Mouse (Mus musculus) erythroblast, adult 5-6 weeks (primary cell): ENCODE results near the gene Gm4565. TPM values are rescaled to one million over a fixed set of nuclear protein-coding genes. Genes with fewer than 3 reads are reported as not detected.
"Not testable (repeated sequence)": the region's sequence is repeated elsewhere in the genome, so short reads cannot be mapped to it uniquely, and the experiment has no call there.

Experiments
- ATAC-seq: replicated peaks from 2 replicates; pipeline ENCODE4 v1.8.0; 2016; ENCODE audit warnings: moderate number of reproducible peaks, mild to moderate bottlenecking, moderate TSS enrichment, inconsistent platforms; ENCODE audit not compliant: poor library complexity, low FRiP score, severe bottlenecking
- total RNA-seq, 2 experiments: library from RNA; stranded (forward) in 1 of 2; stranded (reverse) in 1 of 2; fragments of 150-400 nt in 1 of 2; fragments of 200-764, 138-1000 nt in 1 of 2; gene quantifications; 2 replicates each; pipeline versions ENCODE4 v1.2.3 to v1.2.4; 2015 to 2017; ENCODE audit warnings: low replicate concordance in 2 of 2

Gm4565 gene
- total RNA-seq (2015; ENCODE audit: low replicate concordance) (not detected in 2 replicates), total RNA-seq (2017; ENCODE audit: low replicate concordance) (not detected in 2 replicates)

GRCm38 (mm10) chr7:22588027-22588426, at the start of gene Gm4565:
Gm4565 (minus strand) TSS chr7:22588127.
- not testable (repeated sequence) for ATAC-seq

GRCm38 (mm10) chr7:22565243-22565642, 22.7 kb downstream of the Gm4565 start, which contains the start of gene Gm4201:
Gm4201 (minus strand) TSS chr7:22565343.
- not testable (repeated sequence) for ATAC-seq

- ATAC-seq: not testable (repeated sequence)
Observed at GRCm38 (mm10) chr7:22534787-22535186, 53.1 kb downstream of the Gm4565 start, which contains the start of gene Gm8677. Gm8677 (minus strand) TSS chr7:22534887.

Other genes with a start within 250 kb of the Gm4565 start
- gene Gm8660, start 217.1 kb downstream of the Gm4565 start, total RNA-seq (2015; ENCODE audit: low replicate concordance): not detected in 2 replicates
- not detected in 2 replicates for gene Gm8660, start 217.1 kb downstream of the Gm4565 start, total RNA-seq (2017; ENCODE audit: low replicate concordance)
- gene Vmn1r148, start 174.5 kb downstream of the Gm4565 start, total RNA-seq (2015; ENCODE audit: low replicate concordance): not detected in 2 replicates
- not detected in 2 replicates for gene Vmn1r148, start 174.5 kb downstream of the Gm4565 start, total RNA-seq (2017; ENCODE audit: low replicate concordance)
- not detected in 2 replicates for gene Vmn1r149, start 149.9 kb downstream of the Gm4565 start, total RNA-seq (2015; ENCODE audit: low replicate concordance)
- gene Vmn1r149, start 149.9 kb downstream of the Gm4565 start, total RNA-seq (2017; ENCODE audit: low replicate concordance): not detected in 2 replicates
- gene Gm10665, start 124.1 kb downstream of the Gm4565 start, total RNA-seq (2015; ENCODE audit: low replicate concordance): not detected in 2 replicates
- not detected in 2 replicates for gene Gm10665, start 124.1 kb downstream of the Gm4565 start, total RNA-seq (2017; ENCODE audit: low replicate concordance)
- not detected in 2 replicates for gene Vmn1r151, start 88.4 kb downstream of the Gm4565 start, total RNA-seq (2015; ENCODE audit: low replicate concordance)
- not detected in 2 replicates for gene Vmn1r151, start 88.4 kb downstream of the Gm4565 start, total RNA-seq (2017; ENCODE audit: low replicate concordance)
- gene Vmn1r152, start 65.2 kb downstream of the Gm4565 start, total RNA-seq (2015; ENCODE audit: low replicate concordance): not detected in 2 replicates
- not detected in 2 replicates for gene Vmn1r152, start 65.2 kb downstream of the Gm4565 start, total RNA-seq (2017; ENCODE audit: low replicate concordance)
- not detected in 2 replicates for gene Gm8677, start 53.2 kb downstream of the Gm4565 start, total RNA-seq (2015; ENCODE audit: low replicate concordance)
- gene Gm8677, start 53.2 kb downstream of the Gm4565 start, total RNA-seq (2017; ENCODE audit: low replicate concordance): not detected in 2 replicates
- not detected in 2 replicates for gene Gm4201, start 22.8 kb downstream of the Gm4565 start, total RNA-seq (2015; ENCODE audit: low replicate concordance)
- gene Gm4201, start 22.8 kb downstream of the Gm4565 start, total RNA-seq (2017; ENCODE audit: low replicate concordance): not detected in 2 replicates
- gene Vmn1r155, start 69.9 kb upstream of the Gm4565 start, total RNA-seq (2015; ENCODE audit: low replicate concordance): not detected in 2 replicates
- not detected in 2 replicates for gene Vmn1r155, start 69.9 kb upstream of the Gm4565 start, total RNA-seq (2017; ENCODE audit: low replicate concordance)
- not detected in 2 replicates for gene Gm8693, start 104.2 kb upstream of the Gm4565 start, total RNA-seq (2015; ENCODE audit: low replicate concordance)
- gene Gm8693, start 104.2 kb upstream of the Gm4565 start, total RNA-seq (2017; ENCODE audit: low replicate concordance): not detected in 2 replicates
- gene Gm4567, start 131.6 kb upstream of the Gm4565 start, total RNA-seq (2015; ENCODE audit: low replicate concordance): not detected in 2 replicates
- not detected in 2 replicates for gene Gm4567, start 131.6 kb upstream of the Gm4565 start, total RNA-seq (2017; ENCODE audit: low replicate concordance)
- not detected in 2 replicates for gene Vmn1r157, start 173.6 kb upstream of the Gm4565 start, total RNA-seq (2015; ENCODE audit: low replicate concordance)
- not detected in 2 replicates for gene Vmn1r157, start 173.6 kb upstream of the Gm4565 start, total RNA-seq (2017; ENCODE audit: low replicate concordance)
- gene Vmn1r158, start 202.7 kb upstream of the Gm4565 start, total RNA-seq (2015; ENCODE audit: low replicate concordance): not detected in 2 replicates
- gene Vmn1r158, start 202.7 kb upstream of the Gm4565 start, total RNA-seq (2017; ENCODE audit: low replicate concordance): not detected in 2 replicates